Mouse (Mus musculus): ENCODE data around the gene Nsg1.

DNA sequence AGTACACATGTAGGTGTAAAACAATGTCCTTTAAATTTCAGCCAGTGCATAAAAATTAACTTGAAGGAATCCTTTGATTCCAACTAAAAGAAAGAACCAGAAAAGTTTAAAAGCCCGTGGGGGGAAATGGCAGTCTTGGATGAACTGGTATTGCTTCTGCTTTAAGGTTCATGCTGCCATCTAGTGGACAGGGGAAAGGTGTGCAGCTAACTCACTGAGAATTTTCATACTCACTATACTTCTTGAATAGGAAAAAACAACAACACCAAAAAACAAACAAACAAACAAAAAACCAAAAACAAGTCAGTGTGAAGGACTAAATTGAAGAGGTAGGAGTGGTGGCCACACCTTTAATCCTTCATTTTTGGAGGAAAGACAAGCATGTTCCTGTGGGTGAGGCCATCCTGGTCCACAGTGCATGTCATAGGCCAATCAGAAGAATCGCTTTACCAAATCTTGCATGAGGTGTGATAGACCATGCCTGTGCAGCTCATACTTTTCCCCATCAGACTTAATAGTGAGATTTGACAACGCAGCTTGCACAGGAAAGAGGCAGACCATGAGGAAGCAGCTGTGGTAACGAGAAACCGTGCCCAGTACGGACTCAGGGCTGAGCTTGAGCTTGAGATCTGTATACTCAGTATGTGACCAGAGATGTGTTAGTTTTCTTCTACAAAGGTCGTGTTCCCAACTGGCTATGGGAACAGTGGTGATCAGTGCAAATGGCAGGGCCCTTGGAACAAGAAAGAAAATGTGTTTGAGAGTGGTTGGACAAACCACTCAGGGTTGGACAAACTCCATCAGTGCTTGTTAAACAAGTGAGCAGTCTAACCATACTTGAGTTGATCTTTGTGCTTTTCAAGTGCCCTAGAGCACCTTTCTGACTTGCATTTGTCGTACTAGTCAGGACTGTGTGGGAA lies 68.4 kb downstream of the Nsg1 start:
- peak; percentile 90 for TF ChIP-seq CTCF (IDR thresholded peaks at IDR 0.05; ENCODE audit: low read depth)
- TF ChIP-seq EP300 (optimal IDR thresholded peaks at IDR 0.05) = no peak

All from stomach, postnatal 0 days (tissue).